In genomic region chr9:64934015-64934754, GRCm38 (mm10) we compare ENCODE assay signal across 8 mouse cellular contexts. TPM values are rescaled to one million over a fixed set of nuclear protein-coding genes. Genes with fewer than 3 reads are reported as not detected.
A peak's percentile ranks its signal among the peaks of the same experiment; 100 is the strongest.
DNase-seq lines count a peak whose midpoint lies in the region; ATAC-seq lines count a peak whose summit lies in the region.

No protein-coding gene starts in this region.

- H3K4me1 ChIP-seq in embryonic facial prominence, embryonic 10.5 days: peaks cover 33% of the 10 kb centered on the region
- H3K4me1 ChIP-seq in limb, embryonic 11.5 days (ENCODE audit: control insufficient read depth, insufficient read depth, low read length): peaks cover 10% of the 10 kb centered on the region; the same call in 1 of the 2 replicates
- H3K4me1 ChIP-seq in neural tube, embryonic 12.5 days: no peaks in the 10 kb centered on the region

- peak; percentile 16 to 33 for DNase-seq in urinary bladder, adult 18-20 months (ENCODE audit: low spot score in 2 of 2)
- DNase-seq in urinary bladder, adult 2 months (ENCODE audit: low spot score): no peak
- DNase-seq in embryonic facial prominence, embryonic 10.5 days (ENCODE audit: low spot score): peak; percentile 68
- peak; percentile 81 to 83 for DNase-seq in heart, postnatal 10 days
- DNase-seq in limb, embryonic 11.5 days (ENCODE audit: low spot score): peak; percentile 70
- DNase-seq in left cerebral cortex, adult 11 months (ENCODE audit: low spot score): no peak

- H3K4me3 ChIP-seq in embryonic facial prominence, embryonic 10.5 days: peak overlapping the region; percentile 17
- no peak overlapping the region for H3K4me3 ChIP-seq in limb, embryonic 11.5 days (ENCODE audit: low read depth, low read length)
- no peak overlapping the region for H3K4me3 ChIP-seq in neural tube, embryonic 12.5 days

- 60% methylated on average over 15 of the region's 15 CpGs for WGBS in embryonic facial prominence, embryonic 10.5 days
- 48% methylated on average over 15 of the region's 15 CpGs for WGBS in limb, embryonic 11.5 days
- 71% methylated on average over 15 of the region's 15 CpGs for WGBS in neural tube, embryonic 12.5 days

- H3K9ac ChIP-seq in limb, embryonic 11.5 days (ENCODE audit: low read length): peak overlapping the region; percentile 40
- no peak overlapping the region for H3K9ac ChIP-seq in neural tube, embryonic 12.5 days

- peak overlapping the region; percentile 29 for H3K4me2 ChIP-seq in limb, embryonic 11.5 days (ENCODE audit: low read depth, severe bottlenecking)
- peak overlapping the region; percentile 31; the same call in 1 of the 2 replicates for H3K4me2 ChIP-seq in neural tube, embryonic 12.5 days (replicated peaks)

- ATAC-seq in limb, embryonic 11.5 days (ENCODE audit: insufficient number of reproducible peaks, low FRiP score, low TSS enrichment, low read depth): peak; percentile 80
- no peak for ATAC-seq in neural tube, embryonic 12.5 days (ENCODE audit: low FRiP score, low read depth)
- ATAC-seq in frontal cortex, adult (ENCODE audit: low TSS enrichment): no peak

- H3K36me3 ChIP-seq in embryonic facial prominence, embryonic 10.5 days (replicated peaks): no peaks in the 10 kb centered on the region
- no peaks in the 10 kb centered on the region for H3K36me3 ChIP-seq in limb, embryonic 11.5 days (ENCODE audit: control insufficient read depth, insufficient read depth, low read length)
- H3K36me3 ChIP-seq in neural tube, embryonic 12.5 days: no peaks in the 10 kb centered on the region

- intact Hi-C loops in heart, postnatal 10 days (cut with DNase I): no loop called here

- peak overlapping the region; percentile 74 for H3K27ac ChIP-seq in embryonic facial prominence, embryonic 10.5 days (replicated peaks)
- peak overlapping the region; percentile 55 for H3K27ac ChIP-seq in limb, embryonic 11.5 days (replicated peaks; ENCODE audit: low read depth, low read length)
- no peak overlapping the region for H3K27ac ChIP-seq in neural tube, embryonic 12.5 days

- 0 out of 2 replicates have a peak, but pooled peaks cover 11% of the 10 kb centered on the region for H3K27me3 ChIP-seq in embryonic facial prominence, embryonic 10.5 days (replicated peaks; ENCODE audit: low read depth, poor library complexity, severe bottlenecking)
- no peaks in the 10 kb centered on the region for H3K27me3 ChIP-seq in limb, embryonic 11.5 days (ENCODE audit: control insufficient read depth, insufficient read depth, low read length)
- H3K27me3 ChIP-seq in neural tube, embryonic 12.5 days (replicated peaks): no peaks in the 10 kb centered on the region

- no peaks in the 10 kb centered on the region for H3K9me3 ChIP-seq in embryonic facial prominence, embryonic 10.5 days
- no peaks in the 10 kb centered on the region for H3K9me3 ChIP-seq in limb, embryonic 11.5 days (ENCODE audit: control insufficient read depth, low read length)
- no peaks in the 10 kb centered on the region for H3K9me3 ChIP-seq in neural tube, embryonic 12.5 days

RNA-seq across cellular contexts. Expression of gene Slc24a1, which starts 17.2 kb away (rescaled TPM):
- 0.04 TPM in 1 of 2 replicates, not detected in the other for polyA plus RNA-seq in urinary bladder, adult 2 months (2012; rRNA removed)
- 0.02 and 0.04 TPM in 2 replicates for polyA plus RNA-seq in embryonic facial prominence, embryonic 10.5 days (2016; fragmentation: Nextera tagmentation; extraction: Ambion mirVana)
- under 1 TPM; 0.07 to 0.22 TPM for total RNA-seq in heart, postnatal 10 days (2021)
- 0.07 TPM in 2 replicates for polyA plus RNA-seq in limb, embryonic 11.5 days (2014; fragmentation: Nextera tagmentation; extraction: Ambion mirVana)
- 0.04 TPM in 1 of 2 replicates, not detected in the other for polyA plus RNA-seq in neural tube, embryonic 12.5 days (2016; fragmentation: Nextera tagmentation; extraction: Ambion mirVana)

RNA-seq across cellular contexts. Expression of gene Ints14, which starts 26.5 kb away (rescaled TPM):
- polyA plus RNA-seq in urinary bladder, adult 2 months (2012; rRNA removed): 24.3 and 25.1 TPM in 2 replicates
- polyA plus RNA-seq in embryonic facial prominence, embryonic 10.5 days (2016; fragmentation: Nextera tagmentation; extraction: Ambion mirVana): 67.3 and 71.4 TPM in 2 replicates
- total RNA-seq in heart, postnatal 10 days (2021): 10 to 100 TPM; 25.7 to 27.0 TPM
- polyA plus RNA-seq in limb, embryonic 11.5 days (2014; fragmentation: Nextera tagmentation; extraction: Ambion mirVana): 77.0 and 80.7 TPM in 2 replicates
- polyA plus RNA-seq in neural tube, embryonic 12.5 days (2016; fragmentation: Nextera tagmentation; extraction: Ambion mirVana): 55.1 and 61.6 TPM in 2 replicates

Comparison
In these comparisons a context has a peak if more than half of its experiments do, and no peak if none do; other contexts are left out.
1. DNase-seq: peak in urinary bladder, adult 18-20 months (2 of 2), embryonic facial prominence, embryonic 10.5 days (single experiment), heart, postnatal 10 days (2 of 2) and limb, embryonic 11.5 days (single experiment); none in urinary bladder, adult 2 months (single experiment) and left cerebral cortex, adult 11 months (single experiment).